Mouse (Mus musculus) thymus, postnatal 4 days (tissue): ENCODE data around the gene D430041D05Rik.

Experiments
- DNase-seq: peaks from one replicate; pipeline ENCODE4 v3.0.0; 2021

D430041D05Rik gene

GRCm38 (mm10) chr2:104407913-104408312 lies 2.9 kb downstream of the D430041D05Rik start:
- DNase-seq = no peak

DNA sequence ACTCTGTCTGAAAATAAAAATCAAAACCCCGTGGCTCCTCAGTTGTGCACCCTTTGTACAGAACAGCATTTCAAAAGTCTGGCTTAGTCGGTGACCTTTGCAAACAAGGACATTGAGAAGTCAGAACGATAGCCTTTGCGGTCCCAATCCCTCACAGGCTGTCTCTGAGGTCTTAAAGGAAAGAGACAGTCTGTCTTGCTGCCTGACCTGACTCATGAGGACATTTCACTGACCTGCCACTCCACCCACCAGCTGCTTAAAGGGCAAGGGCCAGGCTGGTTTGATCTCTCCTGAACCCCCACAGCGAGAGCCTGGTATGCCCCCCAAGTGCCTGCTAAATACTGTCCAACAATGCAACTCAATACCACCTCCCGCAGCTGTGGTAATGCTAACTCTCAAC lies 6.8 kb downstream of the D430041D05Rik start:
- DNase-seq = no peak

- DNase-seq = no peak
These were observed 12.0 kb downstream of the D430041D05Rik start for GRCm38 (mm10) chr2:104398651-104399290.

- no peak for DNase-seq
These were observed 14.9 kb downstream of the D430041D05Rik start for GRCm38 (mm10) chr2:104395961-104396360.

GRCm38 (mm10) chr2:104394769-104395168 lies 16.0 kb downstream of the D430041D05Rik start:
- DNase-seq = no peak

- no peak for DNase-seq
These were observed 18.0 kb downstream of the D430041D05Rik start for GRCm38 (mm10) chr2:104392700-104393312.

DNA sequence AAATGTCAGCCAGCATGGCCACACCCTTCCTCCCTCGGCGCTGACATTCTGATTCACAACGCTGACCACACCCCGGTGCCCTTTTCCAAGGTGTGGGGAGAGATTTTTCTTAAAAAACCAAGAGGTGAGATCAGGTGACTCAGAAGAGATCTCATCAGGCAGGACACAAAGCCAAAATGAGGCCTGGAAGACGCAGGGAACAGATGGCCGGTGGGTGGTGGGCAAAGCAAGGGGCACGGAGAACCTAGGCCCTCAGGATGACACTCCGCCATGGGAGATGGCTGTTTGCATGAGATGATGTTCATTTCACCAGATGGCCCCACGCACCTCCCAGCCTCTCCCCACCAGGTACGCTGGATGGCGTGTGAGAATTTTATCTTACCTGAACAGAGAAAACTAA lies 21.6 kb downstream of the D430041D05Rik start:
- no peak for DNase-seq

- DNase-seq = no peak
These were observed 24.9 kb downstream of the D430041D05Rik start for GRCm38 (mm10) chr2:104385941-104386340.

DNA sequence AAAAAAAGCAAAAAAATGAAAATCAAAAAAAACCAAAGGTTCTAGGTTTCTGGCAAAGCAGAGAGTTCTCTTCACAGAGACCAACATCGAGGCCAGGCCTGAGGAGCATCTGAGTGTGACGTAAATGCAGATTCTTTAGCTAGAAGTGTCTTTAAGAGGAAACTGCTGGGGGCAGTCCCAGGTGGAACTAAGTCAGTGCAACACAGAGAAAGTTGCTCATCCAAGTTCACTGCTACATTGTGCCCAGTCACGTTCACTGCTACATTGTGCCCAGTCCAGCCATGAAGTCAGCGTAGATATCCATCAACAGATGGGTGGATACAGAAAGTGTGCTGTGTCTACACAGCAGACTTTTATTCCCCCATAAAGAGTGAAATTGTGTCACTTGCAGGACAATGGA lies 27.2 kb downstream of the D430041D05Rik start:
- DNase-seq = no peak

- no peak for DNase-seq
These were observed 28.0 kb downstream of the D430041D05Rik start for GRCm38 (mm10) chr2:104382813-104383212.

GRCm38 (mm10) chr2:104379304-104379703 lies 31.5 kb downstream of the D430041D05Rik start:
- no peak for DNase-seq

GRCm38 (mm10) chr2:104378791-104379190 lies 32.0 kb downstream of the D430041D05Rik start:
- no peak for DNase-seq

- DNase-seq = no peak
These were observed 32.8 kb downstream of the D430041D05Rik start for GRCm38 (mm10) chr2:104377990-104378389.

DNA sequence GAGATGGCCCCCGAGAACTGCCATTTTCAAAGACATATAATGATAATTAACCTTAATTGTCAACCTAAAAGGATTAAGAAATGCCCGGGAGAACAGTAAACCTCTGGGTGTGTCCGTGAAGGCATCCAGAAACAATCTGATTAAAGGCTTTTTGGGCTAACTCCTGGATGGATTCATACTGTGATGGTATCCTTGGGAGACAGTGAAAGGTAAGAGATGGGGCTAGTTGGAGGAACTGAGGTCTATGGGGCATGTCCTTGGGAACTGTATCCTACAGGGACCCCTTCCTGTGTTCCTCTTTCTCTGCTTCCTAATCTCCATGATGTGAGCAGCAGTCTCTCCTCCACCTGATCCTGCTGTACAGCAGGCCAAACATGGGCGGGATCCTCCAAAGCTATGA lies 38.7 kb downstream of the D430041D05Rik start:
- no peak for DNase-seq

- DNase-seq = no peak
These were observed 39.1 kb downstream of the D430041D05Rik start for GRCm38 (mm10) chr2:104371606-104372130.

- DNase-seq = no peak
These were observed 42.9 kb downstream of the D430041D05Rik start for GRCm38 (mm10) chr2:104367836-104368298.

- DNase-seq = no peak
These were observed 43.5 kb downstream of the D430041D05Rik start for GRCm38 (mm10) chr2:104367291-104367690.

GRCm38 (mm10) chr2:104359305-104359704 lies 51.5 kb downstream of the D430041D05Rik start:
- DNase-seq = no peak

DNA sequence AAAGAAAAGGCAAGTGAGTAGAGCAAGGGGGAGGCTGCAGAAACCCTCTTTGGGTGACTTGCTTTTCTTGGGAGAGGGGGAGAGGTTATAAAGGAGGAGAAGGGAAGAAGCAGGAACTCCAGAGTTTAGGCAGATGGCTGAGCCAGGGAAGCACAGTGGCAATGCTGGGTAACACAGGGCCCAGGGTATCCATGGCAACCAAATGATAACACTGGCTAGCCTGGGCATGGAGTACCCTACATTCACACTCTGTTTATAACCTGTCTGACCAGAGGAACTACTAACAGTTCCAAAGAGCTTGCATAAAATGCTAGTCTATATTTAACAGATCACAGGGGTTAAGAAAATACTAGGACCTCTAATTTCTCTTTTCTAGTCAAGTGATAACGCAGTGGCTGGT lies 51.9 kb downstream of the D430041D05Rik start:
- DNase-seq = no peak

- DNase-seq = no peak
These were observed 54.3 kb downstream of the D430041D05Rik start for GRCm38 (mm10) chr2:104356531-104356930.

- no peak for DNase-seq
These were observed 56.7 kb downstream of the D430041D05Rik start for GRCm38 (mm10) chr2:104354117-104354516.

DNA sequence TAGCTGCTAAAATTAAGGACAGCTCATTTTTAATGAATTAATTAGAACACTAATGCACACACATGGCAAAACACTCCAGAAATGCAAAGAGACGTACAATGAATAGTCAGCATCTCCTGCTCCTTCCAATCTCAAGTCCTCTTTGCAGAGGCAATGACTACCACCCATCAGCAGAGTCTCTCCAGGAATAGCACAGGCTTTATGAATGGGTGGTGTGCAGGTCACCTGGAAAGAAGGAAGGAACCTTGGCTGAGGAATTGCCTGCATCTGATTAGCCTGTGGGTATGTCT lies 58.7 kb downstream of the D430041D05Rik start:
- no peak for DNase-seq

GRCm38 (mm10) chr2:104351415-104352203 lies 59.2 kb downstream of the D430041D05Rik start:
- no peak for DNase-seq

DNA sequence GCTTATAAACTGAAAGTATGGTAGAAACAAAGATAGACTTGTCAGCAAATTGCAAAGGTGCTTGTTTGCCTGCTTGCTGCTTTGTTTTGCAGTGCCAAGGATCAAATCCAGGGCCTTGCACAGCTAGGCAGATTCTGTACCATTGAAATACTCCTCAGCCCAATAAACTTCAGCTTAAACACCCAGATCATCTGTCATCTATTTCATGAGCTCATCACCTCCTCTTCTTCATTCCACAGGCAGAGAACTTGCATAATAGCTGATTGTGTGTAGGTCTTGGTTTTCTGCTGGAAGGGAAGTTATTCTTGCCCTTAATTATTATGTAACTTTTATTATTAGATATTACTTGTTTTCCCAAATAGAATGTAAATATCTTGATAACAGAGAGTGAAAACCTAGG lies 73.2 kb downstream of the D430041D05Rik start:
- DNase-seq = no peak
